Mouse (Mus musculus) kidney, adult 18-20 months (tissue): Measurements from ENCODE around the gene Rftn1.

Source experiments
- DNase-seq: peaks from one replicate; pipeline ENCODE4 v3.0.0; 2021

Rftn1 gene

GRCm38 (mm10) chr17:50013848-50014247, 176.6 kb downstream of the Rftn1 start:
- no peak for DNase-seq

DNA sequence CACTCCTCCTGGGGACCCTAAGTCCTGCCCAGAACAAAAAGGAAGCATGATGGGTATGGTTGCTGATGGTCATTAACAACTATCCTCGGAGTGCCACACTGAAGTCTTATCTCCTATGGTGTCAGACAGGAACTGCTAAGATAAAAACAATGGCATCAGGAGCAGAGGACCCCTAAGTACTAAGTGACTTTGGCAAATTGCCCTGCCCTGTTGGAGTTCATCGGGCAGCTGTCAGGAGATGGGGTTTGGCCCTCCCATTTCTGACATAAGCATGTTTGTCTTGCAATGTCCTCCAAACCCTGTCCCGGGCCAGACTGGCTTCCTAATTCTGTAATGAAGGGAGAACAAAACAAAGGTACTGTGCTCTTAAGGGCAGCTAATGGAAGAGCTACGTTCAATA, 180.4 kb downstream of the Rftn1 start:
- no peak for DNase-seq

- no peak for DNase-seq
Measured at GRCm38 (mm10) chr17:50006721-50007351, 183.6 kb downstream of the Rftn1 start.

- no peak for DNase-seq
Measured at GRCm38 (mm10) chr17:50006338-50006720, 184.1 kb downstream of the Rftn1 start.

DNA sequence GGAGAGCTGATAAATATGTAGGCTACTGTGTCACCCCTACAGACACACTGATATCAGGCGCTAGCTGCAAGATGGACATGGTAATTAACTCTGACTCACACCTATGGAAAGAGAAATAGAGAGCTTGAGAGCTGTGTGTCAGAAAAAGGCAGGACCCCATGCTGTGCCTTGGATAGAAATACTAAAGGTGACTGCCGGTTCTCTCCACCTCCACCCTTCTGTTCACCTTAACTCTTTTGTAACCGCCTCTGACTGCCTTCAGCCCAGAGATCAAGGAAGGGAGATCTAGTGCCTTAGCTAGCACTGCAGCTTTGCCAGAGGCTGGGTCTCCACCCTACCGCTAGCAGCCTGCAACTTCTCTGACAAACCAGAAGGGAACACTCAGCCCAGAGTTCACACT, 187.3 kb downstream of the Rftn1 start:
- no peak for DNase-seq

DNA sequence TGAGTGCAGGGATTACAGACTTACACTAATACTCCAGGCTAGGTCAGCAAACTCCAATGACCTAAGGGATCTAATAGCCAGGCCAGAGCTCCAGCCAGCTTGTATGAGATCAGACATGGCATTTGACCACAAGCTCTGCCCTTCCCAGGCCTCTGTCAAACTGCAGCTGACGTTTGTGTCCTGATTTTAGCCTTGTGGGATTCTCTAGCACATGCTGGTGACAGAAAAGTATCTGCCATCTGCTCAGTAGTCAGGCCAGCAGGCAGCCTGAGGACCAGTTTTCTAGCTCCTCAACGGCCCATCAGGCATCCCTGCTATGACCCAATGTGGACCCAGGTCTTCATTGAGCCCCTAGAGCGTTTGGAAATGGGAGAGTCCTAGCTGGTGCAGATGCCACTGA, 188.3 kb downstream of the Rftn1 start:
- no peak for DNase-seq

GRCm38 (mm10) chr17:50001754-50002153, 188.7 kb downstream of the Rftn1 start:
- no peak for DNase-seq

GRCm38 (mm10) chr17:50000580-50000979, 189.9 kb downstream of the Rftn1 start:
- no peak for DNase-seq

GRCm38 (mm10) chr17:49996626-49997152, 193.8 kb downstream of the Rftn1 start:
- DNase-seq = no peak

DNA sequence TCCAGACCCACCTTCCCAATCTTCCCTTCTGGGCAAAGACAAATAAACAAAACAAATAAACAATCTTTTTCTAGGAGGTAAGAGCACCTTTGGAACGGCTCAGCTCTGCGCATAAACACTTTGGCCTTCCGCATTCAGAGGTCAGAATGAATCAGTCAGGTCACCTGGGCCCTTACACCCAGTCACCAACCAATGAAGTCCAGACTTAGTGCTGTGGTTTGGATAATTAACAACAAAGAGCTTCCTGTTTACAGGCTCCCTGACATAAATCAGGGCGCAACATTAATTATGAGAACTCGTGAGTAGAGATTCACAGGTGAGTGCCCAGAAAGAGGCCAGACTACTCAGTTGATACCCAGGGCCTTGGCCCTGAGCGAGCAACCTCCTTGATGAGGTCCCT, 194.4 kb downstream of the Rftn1 start:
- no peak for DNase-seq

DNA sequence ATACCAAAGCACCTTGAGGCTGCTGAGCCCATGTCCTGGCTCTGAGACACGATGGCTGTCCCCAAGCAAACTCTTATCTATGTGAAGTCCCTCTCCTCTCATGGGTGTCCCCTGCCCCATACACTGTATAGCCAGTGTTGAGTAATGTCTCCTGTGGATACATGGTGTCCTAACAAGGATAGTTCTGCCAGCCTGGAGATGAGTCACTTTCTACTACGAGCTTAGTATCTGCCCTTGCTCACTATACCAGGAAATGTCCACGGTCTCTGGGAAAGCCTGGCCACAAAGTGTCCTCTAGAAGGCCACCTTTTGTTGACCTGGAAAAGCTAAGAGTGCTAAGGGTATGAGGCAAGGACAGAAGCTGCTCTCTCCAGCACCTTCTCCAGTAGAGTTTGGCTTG, 195.2 kb downstream of the Rftn1 start:
- DNase-seq = no peak

DNA sequence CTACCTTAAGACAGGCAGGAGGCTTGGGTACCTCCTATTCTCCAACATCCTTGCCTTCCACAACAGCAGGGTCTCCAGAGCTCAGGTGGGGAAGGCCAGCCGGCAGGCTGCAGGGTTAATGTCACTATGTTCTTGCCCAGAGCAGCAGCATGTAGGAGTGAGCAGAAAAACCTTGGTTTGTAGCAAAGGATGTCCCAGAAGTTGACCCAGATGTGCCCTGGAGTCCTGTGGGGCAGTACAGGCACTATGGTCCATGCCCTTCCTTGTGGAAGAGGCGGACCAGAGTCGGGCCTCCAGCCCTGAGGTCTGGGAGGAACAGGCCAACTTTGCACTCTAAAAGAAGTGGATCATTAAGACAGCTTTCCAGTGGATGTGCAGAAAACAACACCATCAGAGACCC, 196.8 kb downstream of the Rftn1 start:
- DNase-seq = no peak

DNA sequence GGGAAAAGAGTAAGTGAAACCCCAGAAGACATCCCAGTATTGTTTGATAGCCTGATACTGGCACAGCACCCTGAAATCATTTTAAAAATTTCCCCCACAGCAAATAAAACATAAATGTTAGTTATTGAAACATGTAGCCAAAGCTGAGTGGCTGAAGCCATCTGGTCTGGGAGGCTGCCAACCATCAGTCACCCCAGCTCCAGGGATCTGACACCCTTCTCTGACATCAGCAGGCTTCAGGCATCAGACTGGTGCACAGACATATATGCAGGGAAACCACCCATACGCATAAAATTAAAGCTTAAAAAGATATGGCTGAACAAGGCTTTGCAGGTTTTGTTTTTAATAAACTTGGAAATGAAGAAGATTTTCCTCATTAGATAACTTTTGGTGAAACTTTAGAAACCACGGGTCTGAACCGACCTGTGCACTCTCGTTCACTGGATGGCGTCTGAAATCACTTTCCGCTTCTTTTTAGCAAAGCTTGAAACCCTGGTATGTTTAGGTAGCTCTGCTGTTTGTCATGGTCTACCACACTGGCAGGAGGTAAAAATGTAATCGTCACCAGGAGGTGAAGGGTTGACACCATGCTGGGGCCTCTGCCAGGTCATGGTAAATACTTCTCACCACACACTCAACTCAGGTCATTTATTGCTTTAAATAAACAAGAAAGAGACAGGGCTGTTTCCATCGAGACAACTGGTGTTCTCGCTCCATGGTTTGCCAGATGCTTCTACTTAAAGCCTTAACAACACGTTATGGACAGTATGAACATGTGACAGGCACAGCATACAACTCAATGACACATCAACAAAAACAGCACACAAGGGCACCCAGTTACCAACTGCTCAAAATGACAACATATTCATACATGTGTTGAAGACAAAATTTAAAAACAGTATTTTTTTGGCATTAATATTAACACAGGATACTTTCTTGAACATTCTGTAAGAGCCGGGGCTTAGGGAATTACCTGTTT, 197.6 kb downstream of the Rftn1 start:
- DNase-seq = no peak

GRCm38 (mm10) chr17:49989583-49989982, 200.9 kb downstream of the Rftn1 start:
- DNase-seq = no peak

GRCm38 (mm10) chr17:49987095-49987494, 203.4 kb downstream of the Rftn1 start:
- no peak for DNase-seq

DNA sequence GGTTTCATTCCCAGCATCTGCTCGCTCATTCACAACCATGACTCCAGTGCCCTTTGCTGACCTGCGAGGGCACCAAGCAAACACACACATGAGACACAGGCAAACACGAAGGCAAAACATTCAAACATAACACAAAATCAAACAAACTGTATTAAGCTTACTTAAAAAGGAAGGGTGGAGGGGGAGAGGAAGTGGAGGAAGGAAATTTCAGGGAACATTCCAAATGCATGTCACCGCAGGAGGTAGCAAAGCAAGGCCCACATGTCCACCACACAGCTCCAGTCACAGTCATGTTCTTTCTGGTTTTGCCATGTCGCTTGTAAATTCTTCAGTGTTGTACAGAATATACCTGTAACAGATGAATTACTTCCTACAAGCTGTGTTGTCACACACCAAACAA, 207.0 kb downstream of the Rftn1 start:
- DNase-seq = no peak

- no peak for DNase-seq
Measured at GRCm38 (mm10) chr17:49982611-49983390, 207.7 kb downstream of the Rftn1 start.

- DNase-seq = no peak
Measured at GRCm38 (mm10) chr17:49981591-49981990, 208.9 kb downstream of the Rftn1 start.

- DNase-seq = no peak
Measured at GRCm38 (mm10) chr17:49979761-49980285, 210.7 kb downstream of the Rftn1 start.

- no peak for DNase-seq
Measured at GRCm38 (mm10) chr17:49977424-49977790, 213.1 kb downstream of the Rftn1 start.

DNA sequence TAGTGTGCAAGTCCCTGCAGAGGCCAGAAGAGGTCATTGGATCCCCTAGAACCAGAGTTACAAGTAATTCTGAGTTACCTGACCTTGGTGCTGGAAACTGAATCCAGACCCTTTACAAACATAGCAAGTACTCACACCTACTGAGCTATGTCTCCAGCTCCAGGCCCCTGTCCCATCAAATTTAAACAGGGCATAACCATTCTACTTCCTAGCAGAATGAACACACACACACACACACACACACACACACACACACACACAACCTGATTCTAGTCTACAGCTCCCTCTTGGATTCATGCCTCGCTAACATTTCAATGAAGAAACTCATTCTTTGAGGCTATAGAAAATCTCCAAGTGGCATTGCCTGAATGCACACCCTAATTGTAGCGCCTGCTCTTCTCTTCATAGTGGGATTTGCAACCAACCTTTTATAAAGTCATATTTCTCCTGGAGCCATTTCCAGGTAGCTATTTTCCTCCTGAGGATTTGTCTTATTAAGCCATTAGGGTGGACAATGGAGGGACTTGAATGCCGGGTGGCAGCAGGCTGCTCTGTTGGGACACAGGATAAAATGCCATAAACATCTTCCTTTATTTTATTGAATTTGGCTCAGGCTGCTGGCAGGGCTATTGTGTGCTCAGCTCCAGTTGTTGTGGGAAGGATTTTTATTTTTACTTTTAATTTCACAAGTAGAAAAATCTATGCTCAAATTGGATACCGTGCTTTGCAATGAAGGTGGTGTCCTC, 213.6 kb downstream of the Rftn1 start:
- no peak for DNase-seq

GRCm38 (mm10) chr17:49975481-49975880, 215.0 kb downstream of the Rftn1 start:
- no peak for DNase-seq
